Mouse (Mus musculus) stomach, embryonic 15.5 days (tissue): ENCODE measurements at regions not wholly inside any gene's neighbourhood (a gene's known extent, or its start where the extent isn't known, plus 50 kb on each side); places are given as distances from the start of the nearest gene placed in this dataset.

Experiments
- ATAC-seq: fragments of 200-750 bp; cut with Nextera tagmentation; 2 replicates; pipeline ENCODE4 v1.8.0; 2017; ENCODE audit warnings: low read depth, moderate number of reproducible peaks, moderate TSS enrichment; ENCODE audit not compliant: insufficient read depth, low FRiP score
- H3K27ac ChIP-seq: fragments of 300-500 bp; sonication (generic); 2 replicates; pipeline ENCODE4 v1.5.1; 2015; ENCODE audit warnings: mild to moderate bottlenecking, inconsistent platforms
- H3K27me3 ChIP-seq: fragments of 300-500 bp; sonication (generic); replicated peaks from 2 replicates; pipeline ENCODE4 v1.6.1; 2015; ENCODE audit warnings: inconsistent platforms
- H3K36me3 ChIP-seq: fragments of 300-500 bp; sonication (generic); 2 replicates; pipeline ENCODE4 v1.6.1; 2015; ENCODE audit warnings: inconsistent platforms
- H3K4me1 ChIP-seq: fragments of 300-500 bp; sonication (generic); 2 replicates; pipeline ENCODE4 v1.6.1; 2015; ENCODE audit warnings: inconsistent platforms
- H3K4me2 ChIP-seq: fragments of 300-500 bp; sonication (generic); 2 replicates; pipeline ENCODE4 v1.6.1; 2015; ENCODE audit warnings: mild to moderate bottlenecking, inconsistent platforms
- H3K4me3 ChIP-seq: fragments of 300-500 bp; sonication (generic); replicated peaks from 2 replicates; pipeline ENCODE4 v1.5.1; 2015; ENCODE audit warnings: inconsistent platforms
- H3K9ac ChIP-seq: fragments of 300-500 bp; sonication (generic); 2 replicates; pipeline ENCODE4 v1.6.1; 2015; ENCODE audit warnings: inconsistent platforms
- H3K9me3 ChIP-seq: fragments of 300-500 bp; sonication (generic); 2 replicates; pipeline ENCODE4 v1.6.1; 2016; ENCODE audit warnings: inconsistent platforms
- WGBS: fragments of 180-500 bp; shearing (Covaris S2); methylation state at CpG from one replicate; pipeline ENCODE4 v1.1.7; 2015; 5-methylcytosine and 5-hydroxymethylcytosine counted together

DNA sequence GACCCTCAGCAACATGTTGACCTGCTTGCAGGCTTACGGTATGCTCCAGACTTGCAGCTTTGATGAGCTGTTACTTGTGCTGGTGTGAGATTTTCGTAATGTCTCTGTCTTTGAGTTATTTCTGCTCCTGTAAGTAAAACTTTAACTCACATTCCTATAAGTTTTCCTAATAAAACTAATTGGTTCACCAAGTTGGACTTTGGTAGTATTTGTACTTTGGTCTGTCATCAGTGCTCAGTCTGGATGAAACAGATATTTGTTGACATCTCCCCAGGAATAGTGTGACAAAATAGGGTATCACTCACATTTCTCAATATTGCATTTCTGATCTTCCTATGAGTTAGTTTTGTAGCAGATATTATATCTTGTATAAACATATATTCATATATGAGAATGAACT, 313.3 kb downstream of the Zfp619 start:
- Histone ChIP-seq H3K4me3 (no peak overlapping the region), H3K9ac (no peak overlapping the region), H3K4me1 (no peaks in the 10 kb centered on the region), H3K4me2 (no peak overlapping the region), H3K27me3 (no peaks in the 10 kb centered on the region), H3K27ac (no peak overlapping the region), H3K9me3 (no peaks in the 10 kb centered on the region), H3K36me3 (no peaks in the 10 kb centered on the region)
- ATAC-seq, result no peak
- 80% methylated on average over 2 of the region's 2 CpGs for WGBS

DNA sequence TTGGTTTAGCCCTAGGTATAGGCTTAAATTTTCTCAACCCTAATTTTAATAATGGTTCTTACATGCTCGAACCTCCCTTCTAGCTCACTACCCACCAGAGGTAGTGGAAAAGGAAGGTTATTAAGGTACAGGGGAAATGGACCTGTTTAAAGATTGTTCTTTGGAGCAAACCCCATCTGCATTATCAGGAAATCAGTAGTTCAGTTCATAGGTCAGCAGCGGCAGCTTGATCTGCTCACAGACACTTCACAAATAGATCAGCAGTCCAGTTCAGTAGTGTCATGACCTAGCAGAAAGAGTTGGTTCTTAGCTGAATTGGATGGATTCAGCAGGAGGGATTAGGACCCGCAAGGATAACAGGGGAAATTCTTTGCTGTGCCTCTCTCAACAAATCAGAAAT, 324.4 kb downstream of the Zfp619 start:
- Histone ChIP-seq H3K36me3 (no peaks in the 10 kb centered on the region), H3K4me3 (no peak overlapping the region), H3K9ac (no peak overlapping the region), H3K27me3 (no peaks in the 10 kb centered on the region), H3K4me1 (no peaks in the 10 kb centered on the region), H3K27ac (no peak overlapping the region), H3K4me2 (no peak overlapping the region), H3K9me3 (no peaks in the 10 kb centered on the region)
- WGBS, result 76% methylated on average over 3 of the region's 3 CpGs
- ATAC-seq, result no peak

- Histone ChIP-seq H3K9ac (no peak overlapping the region), H3K36me3 (no peaks in the 10 kb centered on the region), H3K27ac (no peak overlapping the region), H3K27me3 (no peaks in the 10 kb centered on the region), H3K4me2 (no peak overlapping the region), H3K9me3 (no peaks in the 10 kb centered on the region), H3K4me1 (no peaks in the 10 kb centered on the region), H3K4me3 (no peak overlapping the region)
- no peak for ATAC-seq
- 42% methylated on average over 7 of the region's 7 CpGs for WGBS
These were observed 330.6 kb downstream of the Zfp619 start for GRCm38 (mm10) chr7:39847914-39848782.

- H3K36me3 ChIP-seq, result no peaks in the 10 kb centered on the region
- 91% methylated on average over 2 of the region's 2 CpGs for WGBS
- H3K4me1 ChIP-seq, result no peaks in the 10 kb centered on the region
- H3K4me2 ChIP-seq, result no peak overlapping the region
- H3K9ac ChIP-seq, result no peak overlapping the region
- H3K4me3 ChIP-seq, result no peak overlapping the region
- no peaks in the 10 kb centered on the region for H3K9me3 ChIP-seq
- ATAC-seq, result no peak
- no peak overlapping the region for H3K27ac ChIP-seq
- H3K27me3 ChIP-seq, result no peaks in the 10 kb centered on the region
These were observed 339.7 kb downstream of the Zfp619 start for GRCm38 (mm10) chr7:39857301-39857700.

DNA sequence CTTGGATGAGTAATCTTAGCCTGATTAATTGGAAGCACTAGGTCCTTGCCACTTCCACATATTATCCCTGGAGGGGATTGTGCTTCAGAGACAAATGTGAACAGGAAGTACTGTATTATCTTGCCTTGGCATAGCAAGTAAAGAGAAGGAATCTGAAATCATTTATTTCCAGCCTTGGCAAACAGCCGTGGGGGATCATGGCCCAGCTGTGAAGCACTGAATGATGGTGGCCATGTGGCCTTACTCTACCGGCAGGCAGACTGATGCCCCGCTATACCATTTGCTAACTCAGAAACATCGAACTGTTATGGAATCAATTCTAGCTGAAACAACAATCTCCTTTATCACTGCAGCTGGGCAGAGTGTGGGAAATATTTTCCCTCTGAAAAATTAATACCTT, 345.3 kb downstream of the Zfp619 start:
- Histone ChIP-seq H3K9ac (no peak overlapping the region), H3K4me1 (no peaks in the 10 kb centered on the region), H3K27ac (no peak overlapping the region), H3K36me3 (no peaks in the 10 kb centered on the region), H3K4me2 (no peak overlapping the region), H3K9me3 (no peaks in the 10 kb centered on the region), H3K4me3 (no peak overlapping the region), H3K27me3 (no peaks in the 10 kb centered on the region)
- ATAC-seq, result no peak
- WGBS, result 42% methylated on average over 4 of the region's 4 CpGs

GRCm38 (mm10) chr7:39864130-39864529, 346.6 kb downstream of the Zfp619 start:
- 62% methylated on average over 3 of the region's 3 CpGs for WGBS
- Histone ChIP-seq H3K4me3 (no peak overlapping the region), H3K4me1 (no peaks in the 10 kb centered on the region), H3K27me3 (no peaks in the 10 kb centered on the region), H3K9me3 (no peaks in the 10 kb centered on the region), H3K36me3 (no peaks in the 10 kb centered on the region), H3K4me2 (no peak overlapping the region), H3K9ac (no peak overlapping the region), H3K27ac (no peak overlapping the region)
- no peak for ATAC-seq

GRCm38 (mm10) chr7:39864781-39865180, 347.2 kb downstream of the Zfp619 start:
- Histone ChIP-seq H3K4me3 (no peak overlapping the region), H3K27ac (no peak overlapping the region), H3K9ac (no peak overlapping the region), H3K9me3 (no peaks in the 10 kb centered on the region), H3K4me2 (no peak overlapping the region), H3K27me3 (no peaks in the 10 kb centered on the region), H3K4me1 (no peaks in the 10 kb centered on the region), H3K36me3 (no peaks in the 10 kb centered on the region)
- 77% methylated on average over 3 of the region's 3 CpGs for WGBS
- no peak for ATAC-seq

GRCm38 (mm10) chr7:39866674-39867428, 349.3 kb downstream of the Zfp619 start:
- H3K4me1 ChIP-seq, result no peaks in the 10 kb centered on the region
- H3K27me3 ChIP-seq, result no peaks in the 10 kb centered on the region
- no peaks in the 10 kb centered on the region for H3K36me3 ChIP-seq
- H3K4me3 ChIP-seq, result no peak overlapping the region
- no peak overlapping the region for H3K9ac ChIP-seq
- 76% methylated on average over 6 of the region's 6 CpGs for WGBS
- ATAC-seq, result no peak
- no peak overlapping the region for H3K27ac ChIP-seq
- no peak overlapping the region for H3K4me2 ChIP-seq
- H3K9me3 ChIP-seq, result no peaks in the 10 kb centered on the region

- no peaks in the 10 kb centered on the region for H3K36me3 ChIP-seq
- no peaks in the 10 kb centered on the region for H3K27me3 ChIP-seq
- ATAC-seq, result no peak
- 44% methylated on average over 3 of the region's 3 CpGs for WGBS
- no peak overlapping the region for H3K4me2 ChIP-seq
- no peaks in the 10 kb centered on the region for H3K4me1 ChIP-seq
- H3K4me3 ChIP-seq, result no peak overlapping the region
- H3K9ac ChIP-seq, result no peak overlapping the region
- H3K27ac ChIP-seq, result no peak overlapping the region
- H3K9me3 ChIP-seq, result no peaks in the 10 kb centered on the region
These were observed 349.9 kb downstream of the Zfp619 start for GRCm38 (mm10) chr7:39867451-39867850.

- no peaks in the 10 kb centered on the region for H3K4me1 ChIP-seq
- 72% methylated on average over 1 of the region's 1 CpGs for WGBS
- no peak overlapping the region for H3K4me2 ChIP-seq
- H3K9me3 ChIP-seq, result no peaks in the 10 kb centered on the region
- H3K4me3 ChIP-seq, result no peak overlapping the region
- H3K27me3 ChIP-seq, result no peaks in the 10 kb centered on the region
- ATAC-seq, result no peak
- no peak overlapping the region for H3K9ac ChIP-seq
- H3K27ac ChIP-seq, result no peak overlapping the region
- H3K36me3 ChIP-seq, result no peaks in the 10 kb centered on the region
These were observed 364.5 kb downstream of the Zfp619 start for GRCm38 (mm10) chr7:39882113-39882512.

DNA sequence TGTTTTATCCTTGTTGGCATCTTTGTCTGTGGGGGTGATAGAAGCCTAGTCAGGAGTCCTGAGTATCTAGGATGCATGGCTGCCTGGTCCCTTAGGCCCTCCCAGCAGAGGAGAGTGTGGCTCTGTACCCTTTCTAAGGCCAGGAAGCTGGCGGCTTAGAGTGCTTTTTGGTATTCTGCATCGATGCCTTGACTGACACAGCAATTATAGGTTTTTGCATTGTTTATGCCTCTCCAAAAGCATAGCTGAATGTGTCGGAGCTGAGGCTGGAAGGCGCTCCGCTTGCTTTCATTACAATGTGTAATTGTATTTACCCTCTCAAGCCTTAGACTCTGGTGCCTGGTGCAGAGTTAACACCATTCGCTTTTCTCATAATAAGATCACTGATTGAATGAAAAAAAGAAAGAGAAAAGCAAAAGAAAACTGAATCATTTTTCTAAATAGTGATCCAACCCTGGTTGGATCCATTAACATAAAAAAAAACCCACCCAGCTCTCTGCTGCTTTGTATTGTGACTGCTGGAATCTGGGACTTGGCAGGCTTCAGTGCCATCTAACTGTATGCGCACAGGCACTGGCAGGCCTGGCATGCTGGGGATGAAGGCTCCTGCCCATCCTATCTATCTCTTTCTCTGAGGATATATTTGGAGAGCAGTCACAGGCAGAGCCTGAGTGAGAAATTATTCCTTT, 376.8 kb downstream of the Zfp619 start:
- no peak for ATAC-seq
- H3K27me3 ChIP-seq, result no peaks in the 10 kb centered on the region
- WGBS, result 92% methylated on average over 7 of the region's 7 CpGs
- H3K4me1 ChIP-seq, result no peaks in the 10 kb centered on the region
- no peak overlapping the region for H3K9ac ChIP-seq
- H3K36me3 ChIP-seq, result no peaks in the 10 kb centered on the region
- no peak overlapping the region for H3K4me2 ChIP-seq
- H3K9me3 ChIP-seq, result no peaks in the 10 kb centered on the region
- no peak overlapping the region for H3K4me3 ChIP-seq
- no peak overlapping the region for H3K27ac ChIP-seq

- no peaks in the 10 kb centered on the region for H3K9me3 ChIP-seq
- H3K4me1 ChIP-seq, result no peaks in the 10 kb centered on the region
- H3K4me2 ChIP-seq, result no peak overlapping the region
- H3K9ac ChIP-seq, result no peak overlapping the region
- H3K36me3 ChIP-seq, result no peaks in the 10 kb centered on the region
- no peaks in the 10 kb centered on the region for H3K27me3 ChIP-seq
- H3K27ac ChIP-seq, result no peak overlapping the region
- ATAC-seq, result no peak
- H3K4me3 ChIP-seq, result no peak overlapping the region
- 72% methylated on average over 2 of the region's 2 CpGs for WGBS
These were observed 379.4 kb downstream of the Zfp619 start for GRCm38 (mm10) chr7:39896918-39897317.
